Comparison of ENCODE assay signal across 8 mouse cellular contexts in the genomic region with DNA sequence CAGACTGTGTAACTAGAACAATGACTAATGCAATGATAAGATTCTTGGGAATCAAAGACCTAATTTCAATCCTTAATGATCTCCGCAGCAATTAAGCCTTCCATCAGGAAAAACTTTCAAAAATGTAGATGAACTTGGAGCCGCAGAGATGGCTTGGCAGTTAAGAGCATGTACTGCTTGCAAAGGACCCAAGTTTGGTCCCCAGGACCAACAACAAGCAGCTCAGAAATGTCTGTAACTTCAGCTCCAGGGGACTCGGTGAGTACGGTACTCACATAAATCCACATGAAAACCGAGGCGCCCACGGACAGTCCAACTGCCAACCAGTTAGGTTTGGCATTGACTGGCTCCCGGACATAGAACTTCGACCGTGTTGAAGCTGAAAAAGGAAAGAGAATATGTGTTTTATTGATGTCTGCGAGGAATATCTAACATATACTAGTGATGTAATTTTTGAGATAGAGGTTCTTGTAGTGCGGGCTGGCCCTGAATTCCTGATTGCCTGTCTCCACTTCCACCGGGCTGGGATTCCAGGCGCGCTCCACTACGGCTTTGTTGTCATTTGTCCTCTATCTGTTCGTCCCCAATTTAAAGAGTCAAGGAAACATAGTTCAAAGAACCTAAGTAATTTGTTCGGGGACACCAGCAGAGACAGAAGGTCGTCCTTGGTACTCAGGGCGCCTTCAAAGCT. TPM values are rescaled to one million over a fixed set of nuclear protein-coding genes. Genes with fewer than 3 reads are reported as not detected.
A peak's percentile ranks its signal among the peaks of the same experiment; 100 is the strongest.
DNase-seq lines count a peak whose midpoint lies in the region; TF ChIP-seq lines count a peak whose summit lies in the region.

No protein-coding gene starts in this region.

- H3K4me2 ChIP-seq in CH12.LX (ENCODE audit: insufficient read depth, low read depth, poor library complexity, severe bottlenecking) = peak overlapping the region; percentile 76

- TF ChIP-seq EP300 in CH12.LX (IDR thresholded peaks at IDR 0.05; ENCODE audit: low read length) = no peak

- H3K27ac ChIP-seq in heart, embryonic 10.5 days = peak overlapping the region; percentile 98
- no peak overlapping the region for H3K27ac ChIP-seq in CH12.LX (ENCODE audit: insufficient read depth, low read depth)
- H3K27ac ChIP-seq in hindbrain, embryonic 10.5 days = peak overlapping the region; percentile 98

- no peak for TF ChIP-seq POLR2A in CH12.LX (IDR thresholded peaks at IDR 0.05; ENCODE audit: low read depth, low read length)

- no peaks in the 10 kb centered on the region for H3K79me2 ChIP-seq in CH12.LX (replicated peaks; ENCODE audit: control insufficient read depth, extremely low read depth, insufficient read depth, poor library complexity, severe bottlenecking)

- no peaks in the 10 kb centered on the region for H3K9me3 ChIP-seq in heart, embryonic 10.5 days
- H3K9me3 ChIP-seq in CH12.LX (replicated peaks; ENCODE audit: low read length) = no peaks in the 10 kb centered on the region
- no peaks in the 10 kb centered on the region for H3K9me3 ChIP-seq in hindbrain, embryonic 10.5 days

- H3K36me3 ChIP-seq in heart, embryonic 10.5 days = peaks cover 33% of the 10 kb centered on the region
- peaks cover 18 to 41% of the 10 kb centered on the region in 2 experiments for H3K36me3 ChIP-seq in CH12.LX (replicated peaks in 1 of 2; ENCODE audit: control insufficient read depth in 1 of 2, insufficient read depth in 1 of 2, low read length in 1 of 2)
- peaks cover 39% of the 10 kb centered on the region for H3K36me3 ChIP-seq in hindbrain, embryonic 10.5 days

- no peak for TF ChIP-seq CTCF in CH12.LX (conservative IDR thresholded peaks at IDR 0.05 in 1 of 2, IDR thresholded peaks at IDR 0.05 in 1 of 2; ENCODE audit: low read depth in 2 of 2, low read length in 2 of 2)

- DNase-seq in heart, embryonic 10.5 days (ENCODE audit: low spot score) = no peak
- DNase-seq in heart, adult 9 months (ENCODE audit: low spot score in 2 of 2) = no peak
- no peak for DNase-seq in CH12.LX (ENCODE audit: extremely low read depth)
- DNase-seq in c-Kit-positive CD71-positive TER-119-positive erythroid progenitor cells, embryonic 14.5 days (ENCODE audit: low spot score) = peak; percentile 43
- no peak for DNase-seq in hindbrain, embryonic 10.5 days (ENCODE audit: low spot score)
- peak; percentile 10 for DNase-seq in lung, postnatal 36 days
- DNase-seq in spleen, postnatal 10 days (ENCODE audit: low spot score in 2 of 2) = no peak
- DNase-seq in urinary bladder, postnatal 36 days (ENCODE audit: low spot score in 2 of 2) = no peak

- H3K4me3 ChIP-seq in heart, embryonic 10.5 days = peak overlapping the region; percentile 89
- peak overlapping the region; percentile 79 to 88 (median 87) for H3K4me3 ChIP-seq in CH12.LX (replicated peaks in 1 of 3; ENCODE audit: low read depth in 2 of 3, low read length in 2 of 3, poor library complexity in 1 of 3)
- H3K4me3 ChIP-seq in hindbrain, embryonic 10.5 days = peak overlapping the region; percentile 86

- peak overlapping the region; percentile 94 for H3K9ac ChIP-seq in CH12.LX (ENCODE audit: insufficient read depth, low read depth)

- peaks cover 8% of the 10 kb centered on the region for H3K4me1 ChIP-seq in heart, embryonic 10.5 days
- H3K4me1 ChIP-seq in CH12.LX (ENCODE audit: control insufficient read depth in 1 of 2, insufficient read depth in 2 of 2) = peaks cover 2 to 20% of the 10 kb centered on the region in 2 experiments; a peak in 3 of 4 replicates
- H3K4me1 ChIP-seq in hindbrain, embryonic 10.5 days (replicated peaks) = peaks cover 18% of the 10 kb centered on the region

- dilution Hi-C loops in CH12.LX (cut with MboI; ENCODE audit: extremely low pct_ligation_motif_present, extremely low pct_unique_long_range_greater_than_20kb, low sequenced_read_pairs) = no loop called here

- in situ Hi-C loops in CH12.LX (cut with MboI; ENCODE audit: low pct_ligation_motif_present, low pct_unique_long_range_greater_than_20kb, low sequenced_read_pairs) = no loop called here

- H3K27me3 ChIP-seq in heart, embryonic 10.5 days (ENCODE audit: insufficient read depth, poor library complexity, severe bottlenecking) = no peaks in the 10 kb centered on the region
- no peaks in the 10 kb centered on the region for H3K27me3 ChIP-seq in CH12.LX (replicated peaks)
- H3K27me3 ChIP-seq in hindbrain, embryonic 10.5 days (ENCODE audit: insufficient read depth, poor library complexity, severe bottlenecking) = no peaks in the 10 kb centered on the region

- TF ChIP-seq RAD21 in CH12.LX (IDR thresholded peaks at IDR 0.05; ENCODE audit: low read depth, low read length) = no peak

- WGBS in heart, embryonic 10.5 days = 25% methylated on average over 20 of the region's 20 CpGs
- WGBS in hindbrain, embryonic 10.5 days = 30% methylated on average over 20 of the region's 20 CpGs

TF ChIP-seq in CH12.LX, 34 proteins besides CTCF, POLR2A, EP300 and RAD21:
- TF ChIP-seq UBTF (IDR thresholded peaks at IDR 0.05; ENCODE audit: low read depth, low read length) (no peak), ZC3H11A (IDR thresholded peaks at IDR 0.05; ENCODE audit: low read depth, low read length) (no peak), CHD2 (IDR thresholded peaks at IDR 0.05; ENCODE audit: low read length) (no peak), NELFE (IDR thresholded peaks at IDR 0.05; ENCODE audit: low read depth, low read length) (no peak), TCF12 (IDR thresholded peaks at IDR 0.05; ENCODE audit: low read depth, low read length) (no peak), USF1 (IDR thresholded peaks at IDR 0.05; ENCODE audit: low read depth, low read length) (no peak), KAT2A (IDR thresholded peaks at IDR 0.05; ENCODE audit: insufficient replicate concordance, low read length) (no peak)

RNA-seq across cellular contexts. Expression of a gene that starts 0.8 kb away (rescaled TPM):
- polyA plus RNA-seq in heart, embryonic 10.5 days (2016; fragmentation: Nextera tagmentation; extraction: Ambion mirVana) = 874 and 1,125 TPM in 2 replicates
- total RNA-seq in CH12.LX (2012; rRNA removed) = 213 and 233 TPM in 2 replicates
- 206 and 234 TPM in 2 replicates for total RNA-seq in CH12.LX (2014; rRNA removed)
- 109 and 159 TPM in 2 replicates for polyA plus RNA-seq in CH12.LX (2012; ENCODE audit: insufficient read length, low read depth)
- 675 and 776 TPM in 2 replicates for polyA plus RNA-seq in hindbrain, embryonic 10.5 days (2016; fragmentation: Nextera tagmentation; extraction: Ambion mirVana)

RNA-seq across cellular contexts. Expression of a gene that starts 6.9 kb away (rescaled TPM):
- polyA plus RNA-seq in heart, embryonic 10.5 days (2016; fragmentation: Nextera tagmentation; extraction: Ambion mirVana) = 52.2 and 58.3 TPM in 2 replicates
- 27.6 and 34.1 TPM in 2 replicates for total RNA-seq in CH12.LX (2012; rRNA removed)
- total RNA-seq in CH12.LX (2014; rRNA removed) = 59.0 and 59.9 TPM in 2 replicates
- 85.8 and 95.3 TPM in 2 replicates for polyA plus RNA-seq in CH12.LX (2012; ENCODE audit: insufficient read length, low read depth)
- 53.2 and 64.6 TPM in 2 replicates for polyA plus RNA-seq in hindbrain, embryonic 10.5 days (2016; fragmentation: Nextera tagmentation; extraction: Ambion mirVana)

RNA-seq across cellular contexts. Expression of a gene that starts 11.5 kb away (rescaled TPM):
- 20.6 and 21.1 TPM in 2 replicates for polyA plus RNA-seq in heart, embryonic 10.5 days (2016; fragmentation: Nextera tagmentation; extraction: Ambion mirVana)
- total RNA-seq in CH12.LX (2012; rRNA removed) (not detected in 2 replicates), CH12.LX (2014; rRNA removed) (not detected in 2 replicates)
- polyA plus RNA-seq in CH12.LX (2012; ENCODE audit: insufficient read length, low read depth) = 0.23 TPM in 1 of 2 replicates, not detected in the other
- 7.5 and 11.8 TPM in 2 replicates for polyA plus RNA-seq in hindbrain, embryonic 10.5 days (2016; fragmentation: Nextera tagmentation; extraction: Ambion mirVana)

Comparison
In these comparisons a context has a peak if more than half of its experiments do, and no peak if none do; other contexts are left out.
1. DNase-seq: peak in c-Kit-positive CD71-positive TER-119-positive erythroid progenitor cells, embryonic 14.5 days (single experiment) and lung, postnatal 36 days (single experiment); none in heart, embryonic 10.5 days (single experiment), heart, adult 9 months (0 of 2), CH12.LX (single experiment), hindbrain, embryonic 10.5 days (single experiment), spleen, postnatal 10 days (0 of 2) and urinary bladder, postnatal 36 days (0 of 2).
2. Peak in every context shown above with its lines, with median percentiles within 50 percentile points of each other: H3K4me3 ChIP-seq.